In the genomic region with DNA sequence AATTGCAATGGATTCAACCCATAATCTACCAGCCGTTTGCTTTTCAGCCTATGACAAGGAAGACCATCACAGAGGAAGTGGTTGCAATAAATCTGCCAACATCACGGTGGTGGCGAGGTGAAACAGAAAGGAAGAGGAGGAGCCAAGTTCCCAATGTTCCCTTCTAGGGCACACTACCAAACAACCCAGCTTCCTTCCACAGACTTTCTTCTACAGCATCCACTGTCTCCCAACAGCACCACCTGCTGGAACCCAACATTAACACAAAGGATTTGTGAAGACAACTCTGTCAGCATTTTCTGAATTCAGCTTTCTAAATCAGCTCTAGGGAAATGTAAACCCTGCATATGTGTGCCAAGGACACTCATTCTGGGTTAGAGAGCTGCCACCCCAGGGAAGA, we compare ENCODE assay signal across 8 mouse cellular contexts.
DNase-seq lines count a peak whose midpoint lies in the region.

No protein-coding gene starts in this region.

- DNase-seq in cerebellum, adult 11 months = peak; percentile 4
- DNase-seq in cerebellum, adult 9-11 months = no peak
- peak; percentile 69 for DNase-seq in adipocyte (ENCODE audit: low spot score)
- peak; percentile 19 for DNase-seq in embryo, embryonic 11.5 days (ENCODE audit: low read depth, low spot score)
- DNase-seq in heart, postnatal 36 days = peak; percentile 26 to 38
- DNase-seq in layer of hippocampus, postnatal 25 days (ENCODE audit: extremely low spot score in 1 of 2, low spot score in 1 of 2) = peak; percentile 8 to 59
- peak; percentile 61 for DNase-seq in lung, postnatal 14 days
- DNase-seq in right cerebral cortex, postnatal 25 days = peak; percentile 37

- intact Hi-C loops in heart, postnatal 36 days (cut with DNase I) = loop anchor here (2.0 to 5.0 kb wide), 2 partner anchors 266 to 1016 kb away; no protein-coding TSS in a partner anchor
